Mouse (Mus musculus): ENCODE measurements around the gene Ppat.

Ppat gene

GRCm38 (mm10) chr5:76947758-76948157 lies 3.6 kb downstream of the Ppat start:
- WGBS, result 95% methylated on average over 4 of the region's 4 CpGs

DNA sequence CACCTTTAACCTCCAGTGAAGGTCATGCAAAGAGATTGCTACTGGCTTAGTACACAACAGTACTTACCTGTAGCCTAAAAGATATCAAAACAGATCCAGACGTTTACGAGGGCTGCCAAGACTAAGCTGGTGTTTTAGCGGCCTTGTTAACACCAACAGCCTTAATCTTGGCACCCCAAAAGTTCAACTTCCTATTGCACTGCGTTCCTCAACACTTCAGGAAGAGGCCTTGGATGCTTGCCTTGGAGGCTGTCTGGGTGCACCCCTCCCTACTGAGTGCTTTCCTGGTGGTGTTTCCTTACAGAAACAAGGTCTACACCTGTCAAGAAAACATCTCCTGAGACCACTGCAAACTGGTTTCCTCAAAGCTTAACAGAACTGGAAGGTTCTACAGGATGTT lies 4.2 kb downstream of the Ppat start:
- 53% methylated on average over 4 of the region's 4 CpGs for WGBS

- 55% methylated on average over 2 of the region's 2 CpGs for WGBS
Measured at GRCm38 (mm10) chr5:76945678-76946033, 5.7 kb downstream of the Ppat start.

GRCm38 (mm10) chr5:76944965-76945677 lies 6.3 kb downstream of the Ppat start:
- 63% methylated on average over 6 of the region's 6 CpGs for WGBS

DNA sequence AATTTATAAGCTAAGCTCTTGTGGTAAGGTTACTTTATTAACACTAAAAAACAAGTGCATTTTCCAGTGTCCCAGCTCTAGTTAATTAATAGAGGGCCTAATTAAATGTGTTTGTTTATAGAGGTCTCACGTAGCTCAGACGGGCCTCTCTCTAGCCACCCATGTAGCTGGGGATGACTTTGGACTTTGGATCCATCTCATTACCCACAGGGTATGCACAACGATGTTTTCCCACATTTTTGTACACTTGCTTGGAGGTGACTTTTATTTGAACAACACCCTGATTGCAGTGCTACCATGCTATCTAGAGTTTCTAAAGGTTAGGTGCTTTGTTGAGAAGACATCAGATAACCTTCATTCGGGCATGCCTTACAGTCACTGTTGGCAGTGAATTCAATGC lies 8.9 kb downstream of the Ppat start:
- WGBS, result 81% methylated on average over 4 of the region's 4 CpGs

- WGBS, result 77% methylated on average over 4 of the region's 4 CpGs
Measured at GRCm38 (mm10) chr5:76941975-76942374, 9.4 kb downstream of the Ppat start.

DNA sequence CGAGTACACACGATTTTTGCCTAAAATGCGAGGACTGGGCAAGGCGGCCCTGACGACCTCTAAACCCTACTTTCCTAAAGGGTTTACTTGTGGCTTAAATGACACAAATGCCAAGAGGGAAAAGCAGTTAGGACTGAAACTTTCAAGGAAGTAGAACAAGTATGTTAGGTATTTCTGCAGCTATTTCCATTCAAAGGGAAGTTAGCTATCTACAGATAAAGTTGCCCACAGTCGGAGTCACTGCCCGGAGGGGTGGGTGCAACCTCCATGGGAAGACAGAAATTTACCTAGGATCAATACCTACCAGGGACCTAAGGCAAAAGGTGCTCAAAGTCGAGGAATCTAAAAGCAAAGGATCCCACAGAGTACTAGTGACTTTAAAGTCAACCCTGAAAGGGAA lies 11.7 kb downstream of the Ppat start:
- 97% methylated on average over 8 of the region's 8 CpGs for WGBS

DNA sequence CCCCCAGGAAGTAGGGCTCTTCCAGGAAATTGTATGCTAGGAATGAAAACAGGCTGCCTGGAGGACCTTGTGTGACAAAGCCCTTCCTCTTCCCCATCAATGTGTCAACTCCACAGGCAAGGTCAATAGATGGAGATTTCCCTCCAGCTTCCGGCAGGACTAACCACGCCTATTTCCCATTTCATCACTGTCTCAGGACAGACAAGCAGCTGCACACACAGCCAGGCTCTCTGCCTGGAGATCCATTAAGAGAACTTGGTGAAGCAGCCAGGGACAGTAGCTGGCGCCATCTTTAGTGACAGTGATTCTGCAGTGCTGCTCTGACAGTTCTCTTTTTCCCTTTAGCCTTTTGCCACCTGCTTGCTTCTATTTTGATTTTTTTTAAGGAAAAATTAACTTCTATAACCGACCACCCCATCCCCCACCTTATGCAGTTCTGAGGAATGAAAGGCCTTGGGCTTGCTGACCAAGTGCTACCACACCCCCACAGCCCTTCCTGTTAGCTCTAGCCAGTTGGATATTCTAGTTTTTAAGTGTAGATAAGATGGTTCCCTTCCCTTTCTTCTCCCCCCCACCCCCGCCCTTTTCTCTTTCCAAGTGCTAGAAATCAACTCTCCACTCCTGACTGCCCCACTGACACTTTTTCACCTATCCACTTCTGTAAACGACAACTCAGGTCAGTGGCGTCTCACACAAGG lies 22.0 kb downstream of the Ppat start:
- 73% methylated on average over 7 of the region's 7 CpGs for WGBS

- WGBS, result 41% methylated on average over 16 of the region's 16 CpGs
Measured at GRCm38 (mm10) chr5:76928124-76928832, 23.1 kb downstream of the Ppat start.

DNA sequence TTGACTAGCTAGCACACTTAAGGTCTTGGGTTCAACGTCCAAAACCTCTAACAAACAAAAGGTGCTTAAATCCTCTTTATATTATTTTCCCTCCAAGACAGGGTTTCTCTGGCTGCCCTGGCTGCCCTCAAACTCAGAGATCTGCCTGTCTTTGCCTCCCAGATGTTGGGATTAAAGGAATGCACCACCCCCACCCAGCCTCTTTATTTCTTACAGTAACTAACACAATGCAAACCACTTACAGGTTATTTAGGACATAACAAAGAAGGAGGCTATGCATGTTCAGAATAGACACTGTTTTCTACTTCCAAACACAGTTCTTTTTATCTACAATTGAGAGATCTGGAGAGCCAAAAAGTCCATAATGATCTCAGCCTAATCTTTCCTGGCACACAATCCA lies 27.1 kb downstream of the Ppat start:
- WGBS, result 69% methylated on average over 1 of the region's 1 CpGs

DNA sequence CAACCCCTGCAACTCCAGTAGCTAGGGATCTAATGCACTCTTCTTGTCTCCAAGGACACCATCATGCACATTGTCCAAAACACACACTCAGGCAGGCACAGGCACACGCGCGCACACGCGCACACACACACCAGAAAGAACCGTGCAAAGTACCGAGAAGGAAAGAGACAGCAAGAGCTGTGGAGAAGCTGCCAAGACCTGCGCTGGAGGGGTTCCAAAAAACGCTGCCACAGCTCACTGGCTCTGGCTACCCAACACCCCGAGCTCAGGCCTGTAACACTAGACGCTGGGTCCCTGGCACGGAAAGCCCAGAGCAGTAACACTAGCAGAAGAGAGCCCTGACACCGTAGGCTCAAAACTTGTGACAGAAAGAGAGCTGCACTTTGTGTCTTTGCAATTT lies 27.9 kb downstream of the Ppat start:
- WGBS, result 49% methylated on average over 13 of the region's 13 CpGs

DNA sequence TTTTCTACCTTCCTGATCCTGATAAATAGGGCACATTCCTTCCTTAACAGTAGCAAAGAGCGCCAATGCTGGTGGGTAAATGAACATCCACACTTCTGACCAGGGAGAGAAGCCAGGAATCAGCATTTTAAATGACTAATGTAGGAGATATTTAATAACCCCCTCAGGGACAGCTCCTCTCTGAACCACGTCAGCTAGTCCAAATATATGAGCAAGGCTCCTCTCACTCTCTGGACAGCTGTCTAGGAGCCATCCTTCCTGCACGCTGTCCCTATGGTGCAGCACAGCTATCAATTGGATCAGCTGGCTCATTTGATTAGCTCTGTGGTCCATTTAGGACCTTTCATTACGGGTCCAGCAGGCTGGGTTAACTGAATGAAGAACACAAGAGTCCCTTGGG lies 28.5 kb downstream of the Ppat start:
- WGBS, result 87% methylated on average over 4 of the region's 4 CpGs

- 93% methylated on average over 5 of the region's 5 CpGs for whole genome bisulfite sequencing
Measured at GRCm38 (mm10) chr5:76912522-76912921, 38.9 kb downstream of the Ppat start.

GRCm38 (mm10) chr5:76910807-76911206 lies 40.6 kb downstream of the Ppat start:
- 77% methylated on average over 3 of the region's 3 CpGs for WGBS

- 35% methylated on average over 3 of the region's 3 CpGs for WGBS
Measured at GRCm38 (mm10) chr5:76906155-76906499, 45.3 kb downstream of the Ppat start.

- under 1% methylated on average over 47 of the region's 47 CpGs for WGBS
Measured at GRCm38 (mm10) chr5:76905405-76906154, 45.8 kb downstream of the Ppat start, which contains the start of gene Aasdh. Gene Aasdh, minus strand, starts transcription at chr5:76905514.

DNA sequence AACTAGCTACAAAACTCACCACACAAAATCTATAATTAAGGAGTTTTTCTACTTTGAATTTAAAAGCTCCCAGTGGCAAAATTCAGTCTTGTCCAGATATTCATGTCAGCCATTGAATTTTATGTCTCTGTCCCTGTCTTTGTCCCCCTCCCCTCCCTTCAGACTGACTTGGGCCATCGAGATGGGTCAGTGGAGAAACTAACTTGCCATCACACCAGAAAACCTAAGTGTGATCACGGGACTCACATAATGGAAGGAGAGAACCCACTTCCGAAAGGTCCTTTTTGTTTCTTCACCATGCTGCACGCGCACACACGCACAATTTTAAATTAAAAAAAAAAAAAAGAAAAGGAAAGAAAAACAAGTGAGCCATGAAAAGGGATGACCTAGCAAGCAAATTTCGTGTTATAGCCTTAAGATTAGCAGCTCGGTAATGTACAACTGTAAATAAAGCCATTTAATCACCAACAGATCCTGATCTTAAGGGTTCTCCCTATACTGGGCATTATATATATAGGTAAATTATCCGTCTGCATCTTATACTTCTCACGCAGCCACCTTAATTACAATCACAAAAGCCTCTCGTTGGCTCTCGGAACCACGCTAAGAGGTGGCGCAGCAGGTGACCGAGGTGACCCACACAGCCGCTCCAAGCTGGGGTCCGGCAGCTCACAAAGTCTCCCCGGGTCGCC lies 46.5 kb downstream of the Ppat start:
- under 1% methylated on average over 19 of the region's 19 CpGs for WGBS

- 75% methylated on average over 4 of the region's 4 CpGs for WGBS
Measured at GRCm38 (mm10) chr5:76902131-76902530, 49.2 kb downstream of the Ppat start.

GRCm38 (mm10) chr5:76893084-76893483 lies 58.3 kb downstream of the Ppat start:
- 76% methylated on average over 2 of the region's 2 CpGs for WGBS

- WGBS, result 82% methylated on average over 2 of the region's 2 CpGs
Measured at GRCm38 (mm10) chr5:76892608-76893007, 58.8 kb downstream of the Ppat start.

DNA sequence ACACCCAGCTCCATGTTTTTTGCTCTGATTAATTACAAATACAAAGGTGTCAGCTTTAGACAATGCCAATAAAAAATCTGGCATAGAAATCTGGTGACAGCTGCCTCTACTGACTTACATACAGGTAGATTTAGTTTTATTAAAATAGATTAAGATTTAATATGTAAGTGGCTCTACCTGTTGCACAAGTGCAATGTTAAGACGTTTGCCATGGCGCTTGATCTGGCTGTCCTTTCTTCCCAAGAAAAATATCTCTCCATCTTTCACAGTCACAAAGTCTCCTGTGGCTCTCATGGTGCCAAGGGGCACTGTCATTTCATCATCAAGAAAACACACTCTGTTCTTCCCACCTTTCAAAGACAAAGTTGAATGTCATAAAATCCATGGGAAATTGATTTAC lies 64.4 kb downstream of the Ppat start:
- WGBS, result 98% methylated on average over 2 of the region's 2 CpGs

GRCm38 (mm10) chr5:76884107-76884506 lies 67.3 kb downstream of the Ppat start:
- WGBS, result 96% methylated on average over 1 of the region's 1 CpGs
